Mouse (Mus musculus): ENCODE measurements around the gene Scube3.

The Scube3 gene

DNA sequence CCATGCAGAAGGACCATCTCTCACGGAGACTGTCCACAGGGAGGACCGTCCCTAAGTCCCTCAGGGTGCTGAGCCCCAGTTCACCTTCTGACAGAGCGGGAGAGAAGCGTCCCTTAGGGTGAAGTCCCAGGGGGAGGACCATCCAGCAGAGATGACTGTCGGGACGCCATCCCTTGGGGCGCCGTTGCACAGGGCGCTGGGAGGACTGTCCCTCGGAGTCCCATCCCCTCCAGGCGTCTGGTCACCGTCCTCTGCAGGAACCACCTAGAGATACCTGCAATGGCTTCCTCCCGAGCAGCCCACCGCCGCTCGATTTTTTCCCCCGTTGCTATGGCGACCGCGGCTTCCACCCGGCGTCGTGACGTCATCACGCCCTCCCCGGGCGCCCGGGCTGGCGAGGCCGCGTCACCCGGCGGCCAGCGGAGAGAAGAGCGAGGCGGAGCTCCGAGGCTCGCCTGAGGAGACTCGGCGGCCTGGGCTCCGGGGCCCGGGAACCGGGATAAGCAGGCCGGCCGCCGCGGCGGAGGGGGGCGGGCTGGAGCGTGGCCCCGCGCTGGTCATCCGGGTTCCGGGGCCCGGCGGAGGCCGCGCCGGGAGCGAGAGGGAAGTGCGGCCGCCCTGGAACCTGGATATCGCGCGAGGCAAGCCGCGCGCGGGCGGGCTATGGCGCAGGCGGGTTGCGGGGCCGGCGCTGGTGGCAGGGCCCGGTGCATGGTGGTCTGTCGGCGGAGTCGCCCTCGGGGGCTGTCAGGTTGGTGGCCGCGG, 35.0 kb downstream of the Scube3 start, which contains the start of gene Zfp523:
Zfp523 (plus strand) TSS at position 355 of the 765 bp plus-strand sequence.
- DNase-seq (ENCODE audit: low read depth, low spot score), result peak; percentile 88

DNA sequence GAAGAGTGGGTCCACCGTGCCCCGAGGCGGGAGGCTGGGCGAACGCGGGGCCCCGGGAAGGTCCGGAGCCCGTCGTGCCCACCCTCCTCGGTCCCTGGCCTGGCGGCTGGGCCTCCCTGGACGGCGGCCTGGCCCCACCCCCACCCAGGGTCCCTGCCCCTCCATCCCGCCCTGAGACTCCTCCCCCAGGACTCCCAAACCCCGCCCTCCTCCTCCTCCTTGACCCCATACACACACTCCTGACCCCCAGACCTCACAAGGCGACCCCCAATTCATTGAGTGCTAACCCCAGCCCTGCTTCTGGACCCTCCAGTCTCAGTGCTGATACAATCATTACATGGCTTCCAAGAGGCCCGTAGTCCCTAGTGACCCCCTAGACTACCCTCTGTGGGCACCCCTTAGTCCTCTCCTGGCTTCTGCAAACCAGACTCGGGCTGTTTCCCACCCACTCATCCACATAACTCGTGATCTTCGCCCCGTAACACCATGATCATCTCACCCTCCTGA, 35.7 kb downstream of the Scube3 start:
- DNase-seq (ENCODE audit: low read depth, low spot score), result peak; percentile 59

DNA sequence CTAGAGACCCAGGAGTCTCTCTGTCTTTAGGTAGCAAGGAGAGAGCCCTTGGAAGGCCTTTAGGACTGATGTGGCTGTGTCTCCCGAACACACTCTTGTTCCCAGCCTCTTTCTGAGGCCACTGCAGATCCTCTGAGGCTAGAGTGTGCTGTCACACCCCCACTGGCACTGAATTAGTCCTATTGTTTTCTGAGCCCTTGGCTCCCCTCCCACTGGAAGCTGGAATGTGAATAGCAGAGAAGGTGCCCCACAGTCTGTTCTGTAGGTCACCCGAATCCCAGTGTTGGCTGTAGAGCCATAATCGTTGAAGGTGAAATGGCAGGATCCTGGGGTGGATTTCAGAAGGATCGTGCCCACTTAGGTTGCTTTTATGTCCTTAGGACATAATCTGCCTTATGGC, 38.4 kb downstream of the Scube3 start:
- DNase-seq (ENCODE audit: low read depth, low spot score), result peak; percentile 62

DNA sequence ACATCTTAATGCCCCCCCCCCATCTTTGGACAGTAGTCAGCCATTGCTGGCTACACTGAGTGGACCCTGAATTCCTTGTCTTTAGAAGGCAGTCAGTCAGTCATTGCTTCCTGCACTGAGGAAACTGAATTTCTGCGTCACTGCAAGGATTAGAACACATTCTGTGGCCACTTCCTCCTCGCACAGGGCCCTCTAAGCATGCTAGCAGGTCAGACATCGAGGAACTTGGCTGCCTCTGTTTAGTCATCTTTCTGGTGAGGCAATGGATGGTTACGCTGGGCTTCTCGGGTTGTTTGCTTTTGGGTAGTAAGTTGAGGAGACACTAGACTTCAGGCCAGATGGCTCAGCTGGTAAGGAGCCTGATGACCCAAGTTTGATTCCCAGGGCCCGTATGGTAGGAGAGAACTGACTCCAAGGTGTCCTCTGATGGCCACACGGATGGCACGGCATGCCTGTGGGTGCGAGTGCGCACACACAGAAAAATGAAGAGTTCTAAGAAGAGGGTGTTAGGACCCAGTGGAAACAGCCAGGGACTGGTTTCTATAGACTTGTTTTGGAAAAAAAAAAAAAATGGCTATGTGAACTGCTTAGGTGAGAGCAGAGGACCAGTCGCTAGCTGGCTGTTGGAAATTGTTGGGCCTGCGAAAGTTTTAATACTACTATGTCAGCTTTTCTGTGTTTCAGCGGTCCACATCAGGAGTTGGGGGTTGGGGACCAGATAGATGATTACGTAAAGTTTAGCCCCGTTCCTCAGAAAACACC, 39.0 kb downstream of the Scube3 start:
- no peak for DNase-seq (ENCODE audit: low read depth, low spot score)

DNA sequence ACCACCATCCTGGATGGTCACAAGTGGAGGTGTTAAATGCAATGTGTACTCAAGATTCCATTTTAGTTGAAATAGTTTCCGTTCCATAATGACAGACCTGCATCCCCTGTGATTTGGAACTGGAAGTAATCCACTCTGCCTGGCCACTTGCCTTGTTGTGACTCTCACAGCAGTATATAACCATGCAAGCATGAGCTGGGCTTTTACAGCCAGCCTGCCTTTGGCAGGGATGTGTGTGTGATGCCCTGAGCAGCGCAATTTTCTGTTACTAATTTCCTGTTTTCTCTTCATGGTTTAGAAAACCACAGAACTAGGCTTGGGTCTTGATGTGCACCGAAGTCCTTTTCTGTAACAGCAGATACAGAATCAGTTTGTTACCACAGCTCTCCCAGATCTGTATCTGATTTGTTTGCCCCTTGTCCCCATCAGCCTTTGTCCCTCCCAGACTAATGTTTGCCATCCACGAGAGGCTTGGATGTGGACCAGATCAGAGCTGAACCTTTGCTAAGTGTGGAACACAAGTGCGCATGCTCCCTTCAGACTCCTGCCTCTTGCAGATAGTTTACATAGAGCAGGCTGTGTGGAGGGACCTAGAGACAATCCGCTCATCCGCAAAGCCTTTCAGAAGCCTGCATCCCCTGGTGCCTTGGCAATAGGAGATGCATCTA, 43.2 kb downstream of the Scube3 start:
- DNase-seq (ENCODE audit: low read depth, low spot score), result no peak

DNA sequence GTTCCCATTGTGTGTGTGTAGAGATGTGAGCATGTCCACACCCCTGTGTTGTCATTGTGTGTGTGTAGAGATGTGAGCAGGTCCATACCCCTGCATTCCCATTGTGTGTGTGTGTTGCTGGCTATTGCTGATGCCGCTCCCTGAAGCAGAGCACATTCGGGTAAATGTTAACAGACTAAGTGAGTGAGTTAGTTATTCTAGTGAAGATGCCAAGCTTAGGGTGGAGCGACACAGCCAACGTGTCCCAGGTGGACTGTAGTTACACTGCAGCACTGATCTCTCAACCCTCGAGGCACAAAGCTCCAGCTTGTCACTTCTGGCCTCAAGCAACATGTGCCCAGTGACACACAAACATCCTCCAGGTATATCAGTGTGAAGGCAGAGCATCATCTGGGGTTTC, 46.4 kb downstream of the Scube3 start:
- no peak for DNase-seq (ENCODE audit: low read depth, low spot score)

DNA sequence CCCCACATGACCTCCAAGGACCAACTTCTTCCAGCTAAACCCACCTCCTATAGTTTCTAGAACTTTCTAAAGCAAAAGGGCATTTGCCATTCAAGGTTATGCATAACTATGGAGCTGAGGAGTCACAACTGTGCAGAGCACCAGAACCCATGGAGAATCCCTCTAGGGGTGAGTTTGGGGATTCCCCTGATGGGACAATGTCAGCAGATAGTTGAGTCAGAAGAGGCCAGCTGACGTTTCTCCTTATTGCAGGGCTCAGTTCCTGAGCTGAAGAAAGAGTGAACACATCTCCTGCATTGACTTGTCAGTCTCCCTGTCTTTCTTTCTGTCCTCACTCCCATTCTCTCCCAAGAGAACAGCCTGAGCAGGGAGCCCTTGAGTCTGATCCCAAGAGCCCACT, 50.8 kb downstream of the Scube3 start:
- no peak for DNase-seq (ENCODE audit: low read depth, low spot score)

DNA sequence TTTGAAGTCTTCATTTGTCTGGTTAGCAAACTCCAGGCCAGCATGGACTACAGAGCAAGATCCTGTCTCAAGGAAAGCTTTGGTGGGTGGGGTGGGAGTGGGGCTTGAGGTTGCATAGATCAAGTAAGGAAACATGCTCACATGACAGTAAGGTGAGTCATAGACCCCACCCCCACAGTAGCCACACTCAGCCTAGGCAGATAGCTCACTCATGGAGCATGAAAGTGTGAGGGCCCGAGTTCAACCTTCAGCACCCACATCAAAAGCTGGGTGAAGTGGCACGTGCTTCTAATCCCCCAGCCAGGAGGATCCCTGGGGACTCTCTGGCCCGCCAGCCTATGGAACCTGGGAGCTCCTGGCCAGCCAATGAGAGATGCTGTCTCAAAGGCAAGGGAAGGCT, 51.6 kb downstream of the Scube3 start:
- DNase-seq (ENCODE audit: low read depth, low spot score), result no peak

DNA sequence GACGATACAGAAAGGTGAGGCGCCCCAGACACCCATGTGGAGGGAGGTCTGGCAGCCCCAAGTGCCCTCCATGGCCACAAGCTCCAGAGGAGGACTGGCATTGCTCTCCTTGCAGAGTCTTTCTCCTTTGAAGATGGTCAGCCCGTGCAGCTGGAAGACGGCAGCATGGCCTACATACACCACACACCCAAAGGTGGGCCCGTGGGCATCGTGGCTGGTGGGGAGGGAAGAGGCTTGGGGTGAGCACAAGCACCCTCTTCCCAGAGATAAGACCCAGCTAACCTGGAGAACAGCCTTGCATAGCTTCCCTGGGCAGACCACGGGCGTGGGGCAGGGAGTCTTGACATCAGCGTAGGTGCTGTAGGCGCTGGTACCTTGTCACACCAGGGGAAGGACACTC, 53.1 kb downstream of the Scube3 start:
- no peak for DNase-seq (ENCODE audit: low read depth, low spot score)

DNA sequence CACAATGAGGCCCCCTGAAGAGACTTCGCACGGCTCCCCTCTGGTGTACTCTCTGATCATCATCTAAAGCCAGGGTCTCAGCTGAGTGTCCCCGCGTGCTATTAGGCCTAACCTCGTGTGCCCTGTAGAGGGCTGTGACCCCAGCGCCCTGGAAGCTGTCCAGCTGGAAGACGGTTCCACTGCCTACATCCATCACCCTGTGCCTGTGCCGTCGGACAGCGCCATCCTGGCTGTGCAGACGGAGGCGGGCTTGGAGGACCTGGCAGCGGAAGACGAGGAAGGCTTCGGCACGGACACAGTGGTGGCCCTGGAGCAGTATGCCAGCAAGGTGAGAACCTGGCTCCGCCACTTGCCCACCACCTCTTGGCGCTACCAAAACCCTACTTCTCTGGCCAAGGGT, 55.7 kb downstream of the Scube3 start:
- DNase-seq (ENCODE audit: low read depth, low spot score), result no peak

DNA sequence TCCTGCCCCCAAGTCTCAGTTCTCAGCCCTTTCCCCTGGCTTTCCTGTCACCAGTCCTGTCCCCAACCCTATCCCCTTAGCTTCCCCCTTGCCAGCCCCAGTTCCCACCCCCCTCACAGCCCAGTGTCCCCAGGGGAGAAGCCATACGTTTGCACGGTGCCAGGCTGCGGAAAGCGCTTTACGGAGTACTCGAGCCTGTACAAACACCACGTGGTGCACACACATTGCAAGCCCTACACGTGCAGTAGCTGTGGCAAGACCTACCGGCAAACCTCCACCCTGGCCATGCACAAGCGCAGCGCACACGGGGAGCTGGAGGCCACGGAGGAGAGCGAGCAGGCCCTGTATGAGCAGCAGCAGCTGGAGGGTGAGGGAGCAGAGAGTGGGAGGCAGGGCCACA, 60.0 kb downstream of the Scube3 start:
- no peak for DNase-seq (ENCODE audit: low read depth, low spot score)

DNA sequence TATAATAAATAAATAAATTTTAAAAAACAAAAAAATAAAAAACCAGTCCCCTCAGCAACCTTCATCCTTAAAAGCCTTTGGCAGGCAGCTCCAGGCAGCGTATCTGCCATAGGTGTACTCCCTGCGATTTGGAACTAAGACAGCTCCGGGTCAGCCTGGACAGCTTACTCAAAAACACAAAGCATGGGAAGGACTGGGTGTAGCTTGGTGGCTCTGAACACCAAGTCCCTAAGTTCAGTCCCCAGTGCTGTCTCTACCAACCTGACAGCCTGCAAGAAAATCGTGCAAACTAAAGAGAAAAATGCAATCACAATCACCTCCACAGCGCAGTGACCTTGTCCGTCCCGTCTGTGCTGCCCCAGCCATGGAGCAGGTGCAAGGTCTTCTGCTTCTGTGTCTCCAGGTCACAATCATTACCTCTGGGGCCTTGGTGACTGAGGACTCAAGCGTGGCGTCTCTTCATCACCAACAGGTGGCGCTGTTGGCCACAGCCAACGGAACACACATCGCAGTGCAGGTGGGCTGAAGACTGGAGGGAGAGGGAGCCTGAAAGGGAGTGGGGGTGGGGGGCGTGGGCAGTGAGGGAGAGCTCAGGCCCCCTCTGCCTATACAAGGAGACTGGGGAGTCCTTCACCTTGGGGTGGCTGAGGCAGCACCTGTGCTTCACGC, 62.2 kb downstream of the Scube3 start:
- peak; percentile 83 for DNase-seq (ENCODE audit: low read depth, low spot score)

DNA sequence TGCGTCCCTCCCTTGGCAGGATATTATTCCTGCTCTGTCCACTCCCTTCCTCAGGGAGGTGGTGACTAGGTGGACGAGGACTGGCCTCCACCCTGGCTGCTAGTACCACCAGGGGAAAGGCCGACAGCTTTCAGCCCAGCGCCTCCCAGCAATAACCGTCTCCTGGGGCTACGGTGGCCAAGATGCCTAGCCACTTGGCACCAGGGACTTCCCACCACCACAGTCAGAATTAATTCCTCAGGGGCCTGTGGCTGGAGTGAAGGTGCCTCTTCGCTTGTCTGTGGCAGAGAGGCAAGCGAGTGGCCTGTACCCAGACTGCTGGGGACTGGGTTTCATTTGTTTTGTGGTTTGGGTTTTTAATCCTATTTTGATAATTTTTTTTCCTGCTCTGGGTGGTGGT, 63.5 kb downstream of the Scube3 start:
- DNase-seq (ENCODE audit: low read depth, low spot score), result no peak

DNA sequence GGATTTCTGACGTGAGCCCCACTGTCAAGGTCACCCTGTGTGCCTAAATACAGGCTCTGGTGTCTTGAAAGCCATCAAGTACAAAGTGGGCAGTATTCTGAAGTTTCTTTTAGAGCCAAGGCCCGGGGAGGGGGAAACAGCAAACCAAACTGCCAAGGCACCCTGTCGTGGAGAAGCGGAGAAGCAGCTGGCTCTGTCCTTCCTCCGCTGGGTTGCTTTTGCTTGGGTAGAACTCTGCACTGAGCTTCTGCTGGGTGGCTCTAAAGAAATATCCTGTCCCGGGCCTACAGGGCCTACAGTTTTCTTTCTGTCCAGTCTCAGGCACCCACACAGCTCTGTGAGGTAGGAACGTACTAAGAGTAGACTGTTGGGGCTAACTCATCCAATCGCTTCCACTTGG, 65.2 kb downstream of the Scube3 start:
- DNase-seq (ENCODE audit: low read depth, low spot score), result no peak

DNA sequence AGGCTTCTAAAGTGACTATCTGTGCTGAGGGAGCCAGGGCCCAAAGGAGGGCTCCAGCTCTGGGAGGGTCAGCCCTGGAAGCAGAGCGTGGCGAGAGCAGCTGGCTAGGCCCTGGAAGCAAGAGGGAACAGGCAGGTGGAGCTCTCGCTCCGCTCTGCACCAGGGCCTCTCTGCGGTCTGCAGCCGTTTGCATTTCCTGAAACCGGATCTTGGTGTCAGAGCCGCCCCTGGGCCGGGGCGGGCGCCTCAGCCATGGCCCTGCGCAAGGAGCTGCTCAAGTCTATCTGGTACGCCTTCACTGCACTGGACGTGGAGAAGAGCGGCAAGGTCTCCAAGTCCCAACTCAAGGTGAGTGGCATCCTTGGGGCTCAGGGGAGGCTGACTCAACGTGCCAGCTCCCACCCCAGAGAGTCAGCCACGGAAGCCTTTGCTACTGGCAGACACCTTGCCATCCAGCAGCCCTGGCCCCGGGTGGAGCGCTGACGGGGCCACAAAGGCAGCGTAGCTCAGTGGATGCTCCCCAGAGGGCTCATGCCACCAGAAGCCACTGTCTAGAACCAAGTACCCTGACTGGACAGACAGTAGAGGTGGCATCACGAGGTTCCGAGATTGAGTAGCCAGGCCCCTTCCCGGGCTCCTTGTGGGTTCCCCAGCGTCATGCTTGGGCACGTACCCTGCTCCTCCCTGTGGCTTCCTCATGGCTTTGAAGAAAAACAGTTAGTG, 65.8 kb downstream of the Scube3 start, which contains the start of gene Def6:
Def6 (plus strand) TSS at position 188 of the 723 bp plus-strand sequence.
- peak; percentile 77 for DNase-seq (ENCODE audit: low read depth, low spot score)

DNA sequence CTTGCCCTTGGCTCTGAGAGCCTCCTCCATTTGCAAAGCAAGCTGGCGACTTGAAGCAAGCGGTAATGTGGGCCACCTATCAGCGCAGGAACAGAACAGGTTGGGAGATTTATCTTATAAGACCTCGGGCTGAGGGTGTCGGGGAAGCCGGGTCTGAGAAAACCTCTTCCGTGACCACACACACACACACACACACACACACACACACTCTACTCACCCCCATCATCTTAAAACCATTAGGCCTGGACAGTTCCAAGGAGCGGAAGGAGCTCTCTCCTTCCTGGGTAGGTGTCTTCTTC, 66.3 kb downstream of the Scube3 start:
- no peak for DNase-seq (ENCODE audit: low read depth, low spot score)

DNA sequence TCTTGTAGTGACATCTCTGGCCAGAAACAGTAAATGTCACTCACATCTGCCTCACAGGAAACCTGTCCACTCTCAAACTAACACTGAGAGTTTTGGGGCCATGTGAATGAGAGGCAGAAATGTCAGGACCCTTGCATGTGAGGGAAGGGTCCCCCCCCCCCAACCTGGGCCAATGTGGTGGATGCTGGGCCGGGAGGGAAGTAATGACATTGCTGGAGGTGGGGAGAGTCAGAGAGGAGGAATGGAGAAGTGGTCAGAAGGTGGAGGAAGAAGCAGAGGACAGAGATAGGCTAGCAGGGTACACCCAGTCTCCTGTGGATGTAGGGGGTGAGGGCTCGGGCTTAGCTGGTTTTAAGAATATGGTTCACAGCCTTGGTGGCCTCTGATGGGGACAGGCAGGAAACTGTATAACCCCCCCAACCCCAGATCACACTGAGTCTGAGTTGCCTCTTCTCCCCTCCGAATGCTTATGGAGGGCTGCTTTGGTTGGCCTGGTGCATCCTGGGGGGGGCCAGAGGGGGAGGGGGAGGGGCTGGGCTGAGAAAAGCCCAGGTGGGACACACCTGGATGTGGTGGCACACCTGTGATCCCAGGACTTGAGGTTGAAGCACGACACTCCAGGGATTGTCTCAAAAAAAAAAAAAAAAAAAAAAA, 67.6 kb downstream of the Scube3 start:
- DNase-seq (ENCODE audit: low read depth, low spot score), result no peak

DNA sequence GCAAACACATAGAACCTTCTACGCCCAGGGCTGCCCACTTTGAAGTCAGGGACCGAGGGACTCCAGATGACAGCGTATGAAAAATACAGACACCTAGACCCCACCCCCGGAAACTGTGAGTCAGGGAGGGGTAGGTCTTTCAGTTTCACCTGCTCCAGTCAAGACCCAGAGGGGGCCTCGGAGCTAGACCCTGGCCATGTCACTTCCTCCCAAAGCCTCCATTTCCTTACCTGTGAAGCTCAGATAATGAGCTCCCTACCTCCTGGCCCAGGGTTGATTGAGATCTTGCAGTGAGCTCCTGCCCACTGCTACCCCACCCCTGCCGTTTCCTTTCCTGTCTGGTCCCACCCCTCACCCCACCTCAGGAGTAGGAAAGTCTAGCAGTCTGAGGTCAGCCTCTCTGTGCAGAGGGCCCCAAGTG, 70.0 kb downstream of the Scube3 start:
- peak; percentile 52 for DNase-seq (ENCODE audit: low read depth, low spot score)

DNA sequence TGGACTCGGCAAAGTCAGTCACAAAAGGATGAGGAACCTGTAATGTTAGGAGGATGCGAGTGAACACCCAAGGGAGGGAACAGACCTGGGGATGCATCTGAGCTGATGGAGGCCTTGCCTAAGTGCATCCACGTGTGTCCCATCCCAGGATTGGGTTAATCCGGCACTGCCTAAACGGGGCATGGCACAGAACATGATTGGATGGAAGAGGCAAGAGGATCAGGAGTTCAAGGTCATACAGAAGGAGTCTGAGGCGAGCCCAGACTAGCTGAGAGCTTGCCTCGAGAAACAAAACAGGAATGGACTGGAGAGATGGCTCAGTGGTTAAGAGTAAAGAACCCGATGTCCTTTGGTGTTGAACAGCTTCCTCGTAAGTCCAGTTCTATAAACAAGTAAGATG, 70.5 kb downstream of the Scube3 start:
- peak; percentile 79 for DNase-seq (ENCODE audit: low read depth, low spot score)

DNA sequence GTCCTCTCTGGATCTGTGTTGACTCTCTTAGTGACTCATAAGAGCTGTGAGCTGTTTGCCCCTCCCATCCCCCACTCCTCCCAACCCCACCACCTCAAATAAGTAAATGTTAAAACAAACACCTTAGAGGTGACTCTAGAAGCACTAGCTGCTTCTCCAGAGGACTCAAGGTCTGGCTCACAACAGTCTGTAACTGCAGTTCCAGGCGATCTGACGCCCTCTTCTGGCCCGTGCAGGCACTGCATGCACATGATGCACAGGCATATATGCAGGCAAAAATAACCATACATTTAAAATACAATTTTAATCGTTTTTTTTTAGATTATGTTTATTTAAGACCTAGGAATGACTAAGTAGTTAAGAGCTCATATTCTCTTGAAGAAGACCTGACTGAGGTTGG, 71.3 kb downstream of the Scube3 start:
- DNase-seq (ENCODE audit: low read depth, low spot score), result peak; percentile 70

DNA sequence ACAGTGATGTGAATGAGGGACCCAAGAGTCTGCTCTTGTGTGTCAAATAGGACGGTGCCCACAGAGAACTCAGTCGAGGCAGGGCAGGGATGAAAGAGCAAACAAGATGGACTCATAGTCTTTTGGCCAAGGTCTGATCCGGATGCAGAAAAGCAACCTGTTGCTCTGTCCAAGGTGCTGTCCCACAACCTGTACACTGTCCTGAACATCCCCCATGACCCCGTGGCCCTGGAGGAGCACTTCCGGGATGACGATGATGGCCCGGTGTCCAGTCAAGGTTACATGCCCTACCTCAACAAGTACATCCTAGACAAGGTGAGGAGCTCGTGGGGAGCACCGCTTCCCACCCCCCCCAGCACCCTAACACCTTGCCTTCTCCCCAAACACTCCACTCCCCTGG, 74.8 kb downstream of the Scube3 start:
- DNase-seq (ENCODE audit: low read depth, low spot score), result peak; percentile 46

Measured in ES-CJ7 (cell line).